Mouse (Mus musculus) cortical plate, adult 2 months (tissue): Measurements from ENCODE around the gene Nkpd1.

Experiments used
- CTCF ChIP-seq: fragments of 200-500 bp; IDR thresholded peaks from 2 replicates; pipeline ENCODE4 v1.5.1; 2011; ENCODE audit warnings: mild to moderate bottlenecking, control low read depth, low read length; ENCODE audit not compliant: insufficient read depth; ENCODE audit errors: extremely low read depth
- POLR2A ChIP-seq: fragments of 200-500 bp; IDR thresholded peaks from 2 replicates; pipeline ENCODE4 v1.6.1; 2011; ENCODE audit warnings: mild to moderate bottlenecking, low read length, control low read depth; ENCODE audit not compliant: insufficient read depth; ENCODE audit errors: extremely low read depth

- TF ChIP-seq CTCF (no peak), POLR2A (no peak)
Measured at GRCm38 (mm10) chr7:19569647-19570046, 52.0 kb downstream of the Nkpd1 start.
